Mouse (Mus musculus) kidney, adult 2 months (tissue): ENCODE data around the gene Exoc6.

Experiments used
- CTCF ChIP-seq: fragments of 200-500 bp; conservative IDR thresholded peaks from 2 replicates; pipeline ENCODE4 v1.5.1; 2011; ENCODE audit warnings: low read depth, mild to moderate bottlenecking, control low read depth, low read length, moderate library complexity, mixed read lengths; ENCODE audit not compliant: insufficient read depth, insufficient read length
- POLR2A ChIP-seq: fragments of 200-500 bp; IDR thresholded peaks from one replicate; pipeline ENCODE4 v1.6.1; 2011; ENCODE audit warnings: low read depth, low read length, control low read depth

DNA sequence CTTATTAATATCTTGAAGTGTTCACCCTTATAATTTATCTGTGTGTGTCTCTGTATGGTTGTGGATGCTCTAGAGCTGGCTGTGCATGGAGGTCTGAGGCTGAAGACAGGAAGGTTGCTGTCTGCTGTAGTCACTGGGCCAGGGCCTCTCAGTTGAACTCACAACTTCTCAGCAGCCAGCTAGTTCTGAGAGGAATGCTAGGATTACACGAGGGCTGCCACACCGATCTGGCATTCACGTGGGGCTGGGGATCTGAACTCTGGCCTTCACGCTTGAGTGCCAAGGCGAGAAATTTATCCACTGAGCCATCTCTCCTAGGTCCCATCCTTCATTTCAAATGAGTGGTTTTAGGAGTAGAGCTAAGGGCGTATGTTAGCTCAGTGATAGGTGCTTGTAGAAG lies 30.2 kb downstream of the Exoc6 start:
- TF ChIP-seq CTCF (no peak), POLR2A (no peak)
